Mouse (Mus musculus) colon, adult 2 months (tissue): ENCODE data around the gene Gusb. TPM values are rescaled to one million over a fixed set of nuclear protein-coding genes. Genes with fewer than 3 reads are reported as not detected.

Experiments
- polyA plus RNA-seq: library from polyadenylated mRNA; depleted of rRNA; stranded (reverse); fragments of >200 nt; gene quantifications from 2 replicates; pipeline ENCODE4 v1.2.3, GENCODE M21; 2012; rRNA removed

The Gusb gene
- 30.7 and 32.4 TPM in 2 replicates for polyA plus RNA-seq

GRCm38 (mm10) chr5:130002301-130003146, at the start of gene Gusb:
Gene Gusb, minus strand, starts transcription at chr5:130003049.

GRCm38 (mm10) chr5:130029142-130029897, 26.5 kb upstream of the Gusb start, which contains the start of the genes Asl and Crcp:
Gene Asl, minus strand, starts transcription at chr5:130029247.
Gene Crcp, plus strand, starts transcription at chr5:130029290.

GRCm38 (mm10) chr5:129941495-129942045, 61.3 kb downstream of the Gusb start, which contains the start of gene Vkorc1l1:
Gene Vkorc1l1, plus strand, starts transcription at chr5:129941970.

Other genes starting within 250 kb of the Gusb start
- gene Psph, start 215.6 kb downstream of the Gusb start, polyA plus RNA-seq, result 16.9 and 18.0 TPM in 2 replicates
- gene Sumf2, start 156.1 kb downstream of the Gusb start, polyA plus RNA-seq, result 8.7 and 11.3 TPM in 2 replicates
- 1,442 and 1,554 TPM in 2 replicates for gene Chchd2, start 115.6 kb downstream of the Gusb start, polyA plus RNA-seq
- 0.35 and 0.58 TPM in 2 replicates for gene Zbed5, start 107.3 kb downstream of the Gusb start, polyA plus RNA-seq
- 0.34 and 0.43 TPM in 2 replicates for gene Phkg1, start 104.5 kb downstream of the Gusb start, polyA plus RNA-seq
- gene Nupr1l, start 94.5 kb downstream of the Gusb start, polyA plus RNA-seq, result 4.9 and 8.1 TPM in 2 replicates
- 10.2 and 10.9 TPM in 2 replicates for gene Vkorc1l1, start 61.1 kb downstream of the Gusb start, polyA plus RNA-seq
- gene Asl, start 26.2 kb upstream of the Gusb start, polyA plus RNA-seq, result 45.4 and 49.1 TPM in 2 replicates
- gene Crcp, start 26.2 kb upstream of the Gusb start, polyA plus RNA-seq, result 5.7 and 8.9 TPM in 2 replicates
- 13.0 and 13.8 TPM in 2 replicates for gene Tpst1, start 70.3 kb upstream of the Gusb start, polyA plus RNA-seq
- 6.3 and 10.2 TPM in 2 replicates for gene Kctd7, start 141.8 kb upstream of the Gusb start, polyA plus RNA-seq
- gene Rabgef1, start 168.7 kb upstream of the Gusb start, polyA plus RNA-seq, result 23.0 and 30.3 TPM in 2 replicates
- gene Tmem248, start 214.0 kb upstream of the Gusb start, polyA plus RNA-seq, result 34.8 and 36.1 TPM in 2 replicates